Mouse (Mus musculus): ENCODE results near the gene Plcd3. TPM values are rescaled to one million over a fixed set of nuclear protein-coding genes. Genes with fewer than 3 reads are reported as not detected.

Plcd3 gene
- total and polyA plus RNA-seq, 3 experiments = 2.0 to 2.6 TPM; not detected in 1

GRCm38 (mm10) chr11:103035007-103035406 lies 66.5 kb downstream of the Plcd3 start:
- Histone ChIP-seq H3K4me3 (ENCODE audit: control insufficient read depth in 1 of 2, insufficient read depth in 1 of 2, low read depth in 2 of 2, low read length in 2 of 2) (no peak overlapping the region), H3K9ac (ENCODE audit: control insufficient read depth, low read depth, low read length, poor library complexity, severe bottlenecking) (no peak overlapping the region), H3K36me3 (ENCODE audit: control insufficient read depth in 1 of 2, insufficient read depth in 2 of 2, low read length in 2 of 2) (peaks cover 7 to 14% of the 10 kb centered on the region in 2 experiments), H3K27ac (ENCODE audit: control insufficient read depth, low read depth, low read length) (no peak overlapping the region), H3K79me2 (ENCODE audit: control insufficient read depth, insufficient read depth, low read length, poor library complexity) (peaks cover 90% of the 10 kb centered on the region), H3K4me1 (ENCODE audit: control insufficient read depth in 1 of 2, insufficient read depth in 2 of 2, low read length in 2 of 2) (peaks cover 0 to 3% of the 10 kb centered on the region in 2 experiments; a peak in 1 of 4 replicates), H3K9me3 (replicated peaks; ENCODE audit: insufficient read depth, low read length) (no peaks in the 10 kb centered on the region), H3K27me3 (ENCODE audit: control insufficient read depth in 1 of 2, insufficient read depth in 2 of 2, low read length in 2 of 2) (no peaks in the 10 kb centered on the region)
- no peak for TF ChIP-seq BHLHE40 (IDR thresholded peaks at IDR 0.05; ENCODE audit: borderline replicate concordance, low read depth, low read length)
- TF ChIP-seq MXI1 (IDR thresholded peaks at IDR 0.05; ENCODE audit: low read depth, low read length) = no peak
- no peak for TF ChIP-seq MAX (IDR thresholded peaks at IDR 0.05; ENCODE audit: low read length)
- TF ChIP-seq ZNF384 (IDR thresholded peaks at IDR 0.05; ENCODE audit: low read depth, low read length) = no peak
- no peak for TF ChIP-seq ETS1 (IDR thresholded peaks at IDR 0.05; ENCODE audit: low read depth, low read length)
- TF ChIP-seq SMC3 (IDR thresholded peaks at IDR 0.05; ENCODE audit: low read depth, low read length) = no peak
- no peak for TF ChIP-seq RAD21 (IDR thresholded peaks at IDR 0.05; ENCODE audit: low read depth, low read length)
- TF ChIP-seq E2F4 (IDR thresholded peaks at IDR 0.05; ENCODE audit: borderline replicate concordance, low read depth, low read length) = no peak
- TF ChIP-seq MAFK (IDR thresholded peaks at IDR 0.05; ENCODE audit: borderline replicate concordance, low read depth, low read length) = no peak
- TF ChIP-seq HCFC1 (IDR thresholded peaks at IDR 0.05; ENCODE audit: low read depth, low read length) = no peak
- no peak for TF ChIP-seq UBTF (IDR thresholded peaks at IDR 0.05; ENCODE audit: borderline replicate concordance, insufficient read depth, low read depth, low read length)
- TF ChIP-seq ZC3H11A (IDR thresholded peaks at IDR 0.05; ENCODE audit: low read depth, low read length) = no peak
- no peak for TF ChIP-seq RCOR1 (IDR thresholded peaks at IDR 0.05; ENCODE audit: low read depth, low read length)
- no peak for TF ChIP-seq TAL1 (IDR thresholded peaks at IDR 0.05; ENCODE audit: low read length)
- TF ChIP-seq NRF1 (IDR thresholded peaks at IDR 0.05; ENCODE audit: insufficient read depth, low read depth, low read length, poor library complexity, severe bottlenecking) = no peak
- TF ChIP-seq JUND (IDR thresholded peaks at IDR 0.05; ENCODE audit: low read depth, low read length) = no peak
- TF ChIP-seq ZMIZ1 (IDR thresholded peaks at IDR 0.05; ENCODE audit: low read depth, low read length) = no peak
- no peak for TF ChIP-seq ELF1 (IDR thresholded peaks at IDR 0.05; ENCODE audit: low read depth, low read length)
- no peak for DNase-seq (ENCODE audit: low read depth, low spot score)

GRCm38 (mm10) chr11:103033030-103033429 lies 68.4 kb downstream of the Plcd3 start:
- H3K9me3 ChIP-seq (replicated peaks; ENCODE audit: insufficient read depth, low read length) = no peaks in the 10 kb centered on the region
- H3K4me3 ChIP-seq (ENCODE audit: control insufficient read depth in 1 of 2, insufficient read depth in 1 of 2, low read depth in 2 of 2, low read length in 2 of 2) = no peak overlapping the region
- H3K79me2 ChIP-seq (ENCODE audit: control insufficient read depth, insufficient read depth, low read length, poor library complexity) = peaks cover 85% of the 10 kb centered on the region
- no peaks in the 10 kb centered on the region for H3K27me3 ChIP-seq (ENCODE audit: control insufficient read depth in 1 of 2, insufficient read depth in 2 of 2, low read length in 2 of 2)
- no peak for DNase-seq (ENCODE audit: low read depth, low spot score)
- H3K9ac ChIP-seq (ENCODE audit: control insufficient read depth, low read depth, low read length, poor library complexity, severe bottlenecking) = no peak overlapping the region
- H3K27ac ChIP-seq (ENCODE audit: control insufficient read depth, low read depth, low read length) = no peak overlapping the region
- H3K36me3 ChIP-seq (ENCODE audit: control insufficient read depth in 1 of 2, insufficient read depth in 2 of 2, low read length in 2 of 2) = peaks cover 2 to 22% of the 10 kb centered on the region in 2 experiments
- peaks cover 0 to 5% of the 10 kb centered on the region in 2 experiments; a peak in 1 of 4 replicates for H3K4me1 ChIP-seq (ENCODE audit: control insufficient read depth in 1 of 2, insufficient read depth in 2 of 2, low read length in 2 of 2)
- TF ChIP-seq POLR2A (IDR thresholded peaks at IDR 0.05; ENCODE audit: control insufficient read depth in 1 of 2, insufficient read depth in 1 of 2, low read depth in 1 of 2, low read length in 2 of 2, poor library complexity in 1 of 2) (no peak), ZMIZ1 (IDR thresholded peaks at IDR 0.05; ENCODE audit: low read depth, low read length) (no peak), POLR2AphosphoS5 (IDR thresholded peaks at IDR 0.05; ENCODE audit: borderline replicate concordance, low read depth, low read length) (no peak), GABPA (IDR thresholded peaks at IDR 0.05; ENCODE audit: low read depth, low read length) (no peak), MAZ (IDR thresholded peaks at IDR 0.05; ENCODE audit: low read depth, low read length) (no peak), CHD2 (IDR thresholded peaks at IDR 0.05; ENCODE audit: low read length) (no peak), MAX (IDR thresholded peaks at IDR 0.05; ENCODE audit: low read length) (no peak), HCFC1 (IDR thresholded peaks at IDR 0.05; ENCODE audit: low read depth, low read length) (no peak), TBP (IDR thresholded peaks at IDR 0.05; ENCODE audit: low read depth, low read length) (no peak), NELFE (IDR thresholded peaks at IDR 0.05; ENCODE audit: low read depth, low read length) (no peak), SMC3 (IDR thresholded peaks at IDR 0.05; ENCODE audit: low read depth, low read length) (no peak), POLR2AphosphoS2 (IDR thresholded peaks at IDR 0.05; ENCODE audit: low read length) (no peak), GATA1 (IDR thresholded peaks at IDR 0.05; ENCODE audit: low read depth, low read length) (no peak), ZKSCAN1 (IDR thresholded peaks at IDR 0.05; ENCODE audit: low read depth, low read length) (no peak), CTCF (IDR thresholded peaks at IDR 0.05 in 2 of 3, conservative IDR thresholded peaks at IDR 0.05 in 1 of 3; ENCODE audit: control insufficient read depth in 1 of 3, insufficient read depth in 1 of 3, low read depth in 2 of 3, low read length in 3 of 3, poor library complexity in 1 of 3, severe bottlenecking in 1 of 3) (no peak), JUND (IDR thresholded peaks at IDR 0.05; ENCODE audit: low read depth, low read length) (no peak), MXI1 (IDR thresholded peaks at IDR 0.05; ENCODE audit: low read depth, low read length) (no peak), MYC (IDR thresholded peaks at IDR 0.05; ENCODE audit: low read depth, low read length) (no peak), UBTF (IDR thresholded peaks at IDR 0.05; ENCODE audit: borderline replicate concordance, insufficient read depth, low read depth, low read length) (no peak)
